Mouse (Mus musculus): ENCODE measurements around the gene Brix1.

DNA sequence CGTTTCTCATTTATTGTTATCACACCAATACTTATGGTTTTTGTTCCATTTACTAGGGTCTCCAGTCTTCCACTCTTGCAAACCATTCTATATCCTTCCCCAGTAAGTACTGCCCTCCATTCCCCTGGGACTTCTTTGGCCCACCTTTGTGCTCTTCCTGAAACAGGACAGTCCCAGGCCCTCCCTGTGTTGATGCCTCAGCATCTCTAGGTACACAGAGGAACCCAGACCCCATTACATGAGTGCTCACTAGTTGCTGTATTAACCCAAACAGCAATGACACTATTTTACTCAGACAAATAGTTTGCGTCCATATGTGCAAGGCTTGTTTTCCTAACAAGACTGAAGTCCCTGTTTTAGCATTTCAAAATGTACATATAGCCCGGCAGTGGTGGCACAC lies 17.0 kb downstream of the Brix1 start:
- TF ChIP-seq CTCF (IDR thresholded peaks at IDR 0.05; ENCODE audit: low read depth): no peak
- no peak for TF ChIP-seq EP300 (IDR thresholded peaks at IDR 0.05; ENCODE audit: low read depth)
